Mouse (Mus musculus): ENCODE measurements at regions not wholly inside any gene's neighbourhood (a gene's known extent, or its start where the extent isn't known, plus 50 kb on each side); places are given as distances from the start of the nearest gene placed in this dataset.

- WGBS, result 32% methylated on average over 13 of the region's 13 CpGs
- H3K9me3 ChIP-seq, result no peaks in the 10 kb centered on the region
- H3K36me3 ChIP-seq, result no peaks in the 10 kb centered on the region
- H3K9ac ChIP-seq (replicated peaks), result no peak overlapping the region
- no peak overlapping the region for H3K4me2 ChIP-seq (replicated peaks)
- no peak overlapping the region for H3K27ac ChIP-seq
- H3K4me3 ChIP-seq (replicated peaks), result no peak overlapping the region
- 0 out of 2 replicates have a peak, but pooled peaks have one; percentile 34 for ATAC-seq
- peaks cover 8% of the 10 kb centered on the region for H3K4me1 ChIP-seq (replicated peaks)
- H3K27me3 ChIP-seq, result no peaks in the 10 kb centered on the region
Measured at GRCm38 (mm10) chr8:88417307-88418095, 55.5 kb upstream of the Brd7 start.

GRCm38 (mm10) chr8:88423264-88423663 is 61.3 kb upstream of the Brd7 start:
- H3K4me1 ChIP-seq (replicated peaks), result no peaks in the 10 kb centered on the region
- no peaks in the 10 kb centered on the region for H3K9me3 ChIP-seq
- no peaks in the 10 kb centered on the region for H3K36me3 ChIP-seq
- no peak overlapping the region for H3K4me3 ChIP-seq (replicated peaks)
- no peak overlapping the region for H3K9ac ChIP-seq (replicated peaks)
- WGBS, result 90% methylated on average over 2 of the region's 2 CpGs
- no peak overlapping the region for H3K4me2 ChIP-seq (replicated peaks)
- H3K27me3 ChIP-seq, result no peaks in the 10 kb centered on the region
- ATAC-seq, result no peak
- H3K27ac ChIP-seq, result no peak overlapping the region

GRCm38 (mm10) chr8:88428560-88428959 is 66.6 kb upstream of the Brd7 start:
- H3K9ac ChIP-seq (replicated peaks), result no peak overlapping the region
- no peaks in the 10 kb centered on the region for H3K27me3 ChIP-seq
- no peaks in the 10 kb centered on the region for H3K4me1 ChIP-seq (replicated peaks)
- no peaks in the 10 kb centered on the region for H3K9me3 ChIP-seq
- 76% methylated on average over 5 of the region's 5 CpGs for WGBS
- no peak overlapping the region for H3K4me2 ChIP-seq (replicated peaks)
- no peak overlapping the region for H3K27ac ChIP-seq
- no peaks in the 10 kb centered on the region for H3K36me3 ChIP-seq
- ATAC-seq, result no peak
- H3K4me3 ChIP-seq (replicated peaks), result no peak overlapping the region

DNA sequence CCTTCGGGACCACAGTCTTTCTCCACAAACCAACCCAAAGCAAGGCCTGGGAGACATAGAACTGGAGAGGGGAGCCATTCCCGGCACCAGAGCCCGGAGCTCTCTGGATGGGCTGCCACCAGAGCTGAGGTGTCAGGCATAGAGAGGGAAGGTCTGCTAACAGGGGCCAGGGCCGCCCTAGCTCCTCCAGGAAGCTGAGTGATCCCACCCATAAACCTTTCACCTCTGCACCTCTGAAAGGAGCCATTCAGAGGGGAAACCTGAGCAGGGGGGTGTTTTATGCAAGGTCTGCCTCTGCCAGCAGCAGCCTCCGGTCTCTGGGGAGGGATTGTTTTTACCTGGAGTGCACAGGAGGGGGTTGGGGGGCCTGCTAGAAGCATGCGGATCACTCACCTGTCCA is 69.4 kb upstream of the Brd7 start:
- Histone ChIP-seq H3K4me3 (replicated peaks) (no peak overlapping the region), H3K27me3 (no peaks in the 10 kb centered on the region), H3K9ac (replicated peaks) (no peak overlapping the region), H3K27ac (no peak overlapping the region), H3K4me1 (replicated peaks) (no peaks in the 10 kb centered on the region), H3K36me3 (no peaks in the 10 kb centered on the region), H3K4me2 (replicated peaks) (no peak overlapping the region), H3K9me3 (no peaks in the 10 kb centered on the region)
- 69% methylated on average over 6 of the region's 6 CpGs for WGBS
- ATAC-seq, result no peak

- H3K27ac ChIP-seq, result no peak overlapping the region
- no peaks in the 10 kb centered on the region for H3K9me3 ChIP-seq
- peaks cover 17% of the 10 kb centered on the region for H3K27me3 ChIP-seq
- H3K36me3 ChIP-seq, result no peaks in the 10 kb centered on the region
- H3K9ac ChIP-seq (replicated peaks), result no peak overlapping the region
- no peak overlapping the region for H3K4me3 ChIP-seq (replicated peaks)
- no peak overlapping the region for H3K4me2 ChIP-seq (replicated peaks)
- no peak for ATAC-seq
- 92% methylated on average over 2 of the region's 2 CpGs for WGBS
- H3K4me1 ChIP-seq (replicated peaks), result peaks cover 17% of the 10 kb centered on the region
Measured at GRCm38 (mm10) chr8:88435686-88436085, 73.7 kb upstream of the Brd7 start.

DNA sequence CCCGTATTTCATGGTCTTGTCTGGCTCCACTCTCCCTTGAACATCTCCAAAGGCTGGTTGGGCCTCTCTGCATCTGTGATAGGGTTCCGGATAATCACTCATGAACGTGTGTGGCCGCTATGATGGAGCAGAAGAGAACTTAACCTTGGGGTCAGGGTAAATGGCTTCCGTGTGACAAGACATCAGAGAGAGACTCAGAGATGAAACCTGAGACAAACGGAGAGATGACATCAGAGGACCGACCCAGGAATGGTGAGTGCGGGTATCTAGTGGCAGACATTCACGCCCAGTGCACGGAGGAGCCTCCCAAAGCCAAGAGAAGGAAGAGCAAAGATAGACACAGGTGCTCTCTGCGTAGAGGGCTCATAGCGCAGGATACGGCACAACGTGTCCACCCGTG is 78.2 kb upstream of the Brd7 start:
- Histone ChIP-seq H3K4me1 (replicated peaks) (peaks cover 17% of the 10 kb centered on the region), H3K27me3 (peaks cover 17% of the 10 kb centered on the region), H3K27ac (no peak overlapping the region), H3K9ac (replicated peaks) (no peak overlapping the region), H3K4me3 (replicated peaks) (no peak overlapping the region), H3K36me3 (no peaks in the 10 kb centered on the region), H3K9me3 (no peaks in the 10 kb centered on the region), H3K4me2 (replicated peaks) (no peak overlapping the region)
- ATAC-seq, result no peak
- 86% methylated on average over 15 of the region's 15 CpGs for WGBS

DNA sequence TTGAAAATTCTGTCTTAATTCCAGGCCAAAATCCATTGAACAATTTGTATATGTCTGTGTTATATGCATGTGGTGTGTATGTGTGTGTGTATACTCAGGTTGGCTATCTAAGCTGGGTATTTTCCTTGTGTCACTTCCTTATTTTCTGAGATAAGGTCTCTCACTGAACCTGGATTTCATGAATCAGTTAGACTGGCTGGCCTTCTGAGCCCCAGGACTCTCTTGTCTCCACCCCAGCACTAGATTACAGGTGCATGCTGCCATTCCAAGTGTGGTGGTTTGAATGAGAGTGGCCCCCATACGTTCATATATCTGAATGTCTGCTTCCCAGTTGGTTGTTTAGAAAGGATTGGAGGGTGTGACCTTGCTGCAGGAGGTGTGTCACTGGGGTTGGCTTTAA is 77.8 kb upstream of the Nkd1 start:
- no peak overlapping the region for H3K4me3 ChIP-seq (replicated peaks)
- H3K9ac ChIP-seq (replicated peaks), result no peak overlapping the region
- H3K4me1 ChIP-seq (replicated peaks), result peaks cover 19% of the 10 kb centered on the region
- H3K27me3 ChIP-seq, result peaks cover 9% of the 10 kb centered on the region
- no peaks in the 10 kb centered on the region for H3K9me3 ChIP-seq
- H3K27ac ChIP-seq, result no peak overlapping the region
- no peak for ATAC-seq
- 55% methylated on average over 1 of the region's 1 CpGs for WGBS
- no peak overlapping the region for H3K4me2 ChIP-seq (replicated peaks)
- no peaks in the 10 kb centered on the region for H3K36me3 ChIP-seq

GRCm38 (mm10) chr8:88447406-88447805 is 73.7 kb upstream of the Nkd1 start:
- Histone ChIP-seq H3K9ac (replicated peaks) (no peak overlapping the region), H3K4me1 (replicated peaks) (peaks cover 52% of the 10 kb centered on the region), H3K36me3 (no peaks in the 10 kb centered on the region), H3K9me3 (no peaks in the 10 kb centered on the region), H3K4me2 (replicated peaks) (0 out of 2 replicates have a peak overlapping the region, but pooled peaks have one; percentile 16), H3K4me3 (replicated peaks) (no peak overlapping the region), H3K27ac (peak overlapping the region; percentile 70), H3K27me3 (peaks cover 15% of the 10 kb centered on the region; the same call in 1 of the 2 replicates)
- ATAC-seq, result peak; percentile 60
- 44% methylated on average over 6 of the region's 6 CpGs for WGBS

DNA sequence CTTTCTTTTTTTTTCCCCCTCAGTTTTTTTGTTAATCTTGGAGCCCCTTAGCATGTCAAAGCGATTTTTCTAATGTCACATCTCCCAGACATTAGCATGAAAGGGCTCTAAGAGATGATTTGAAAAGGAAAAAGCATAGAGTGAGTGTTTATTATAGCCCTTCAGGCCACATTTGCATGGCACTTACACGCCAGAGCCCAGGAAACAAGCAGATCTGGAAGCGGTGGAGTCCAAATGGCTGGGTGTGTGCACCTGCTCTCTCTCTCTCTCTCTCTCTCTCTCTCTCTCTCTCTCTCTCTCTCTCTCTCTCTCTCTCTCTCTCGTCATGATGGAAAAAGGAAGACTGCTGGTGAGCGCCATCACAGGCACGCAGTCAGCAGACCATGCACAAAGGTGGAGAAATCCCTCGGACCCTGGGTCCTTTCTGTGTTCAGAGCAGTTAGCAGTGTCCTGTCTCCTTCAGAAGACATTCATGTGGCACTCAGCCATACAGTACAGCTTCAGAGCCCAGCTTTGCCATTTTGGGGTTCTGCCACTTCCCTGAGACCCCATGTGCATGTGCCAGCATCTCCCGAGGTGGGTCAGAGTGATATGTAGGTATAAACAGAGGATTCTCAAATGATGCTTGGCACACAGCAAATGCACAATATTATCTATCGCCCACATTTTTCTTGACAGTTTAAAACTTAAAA is 73.2 kb upstream of the Nkd1 start:
- Histone ChIP-seq H3K4me3 (replicated peaks) (no peak overlapping the region), H3K9me3 (no peaks in the 10 kb centered on the region), H3K27me3 (peaks cover 21% of the 10 kb centered on the region), H3K4me1 (replicated peaks) (peaks cover 52% of the 10 kb centered on the region), H3K27ac (peak overlapping the region; percentile 70), H3K9ac (replicated peaks) (no peak overlapping the region), H3K4me2 (replicated peaks) (no peak overlapping the region), H3K36me3 (no peaks in the 10 kb centered on the region)
- 60% methylated on average over 8 of the region's 9 CpGs for WGBS
- ATAC-seq, result peak; percentile 21; the same call in 1 of the 2 replicates

DNA sequence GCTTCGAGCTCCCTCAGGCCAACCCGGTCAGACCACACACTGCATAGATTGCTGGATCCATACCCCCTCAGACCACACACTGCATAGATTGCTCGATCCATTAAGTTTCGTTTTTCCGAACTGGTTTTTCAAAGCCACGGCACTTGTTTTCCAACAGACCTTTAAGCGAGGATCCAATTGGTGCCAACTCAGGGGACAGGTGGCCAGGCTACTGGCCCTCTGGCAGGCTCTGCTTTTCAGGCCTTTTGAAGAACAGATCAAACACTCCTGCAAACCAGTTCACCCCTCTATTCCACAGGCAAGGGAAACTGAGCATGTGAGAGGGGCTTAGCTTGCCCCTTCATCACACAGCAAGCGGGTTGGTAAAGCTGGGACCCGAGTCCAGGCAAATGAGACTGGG is 72.2 kb upstream of the Nkd1 start:
- H3K4me1 ChIP-seq (replicated peaks), result peaks cover 61% of the 10 kb centered on the region
- H3K27ac ChIP-seq, result no peak overlapping the region
- no peaks in the 10 kb centered on the region for H3K9me3 ChIP-seq
- no peak for ATAC-seq
- H3K4me2 ChIP-seq (replicated peaks), result no peak overlapping the region
- peaks cover 25% of the 10 kb centered on the region for H3K27me3 ChIP-seq
- 91% methylated on average over 9 of the region's 9 CpGs for WGBS
- H3K9ac ChIP-seq (replicated peaks), result no peak overlapping the region
- H3K4me3 ChIP-seq (replicated peaks), result no peak overlapping the region
- no peaks in the 10 kb centered on the region for H3K36me3 ChIP-seq

DNA sequence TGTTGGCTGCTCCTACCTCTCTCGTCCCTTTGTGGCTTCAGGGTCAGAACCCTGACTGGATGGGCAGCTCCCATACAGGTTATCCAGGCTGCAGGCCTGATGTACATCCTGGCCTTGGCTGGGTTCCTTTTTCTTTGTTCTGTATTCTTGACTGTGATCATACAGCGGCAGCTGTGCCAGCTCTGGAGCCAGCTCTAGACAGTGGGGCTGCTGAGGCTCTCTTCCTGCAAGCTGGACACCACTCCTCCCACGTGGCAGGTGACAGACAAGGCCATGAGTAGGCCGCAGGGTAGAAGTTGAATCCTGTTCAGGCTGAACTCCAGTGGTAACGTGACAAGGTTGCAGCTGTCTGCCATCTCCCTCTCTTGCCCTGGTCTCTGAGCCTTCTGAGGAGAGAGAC is 71.6 kb upstream of the Nkd1 start:
- Histone ChIP-seq H3K4me2 (replicated peaks) (no peak overlapping the region), H3K27ac (no peak overlapping the region), H3K4me1 (replicated peaks) (peaks cover 64% of the 10 kb centered on the region), H3K27me3 (peaks cover 25% of the 10 kb centered on the region), H3K4me3 (replicated peaks) (no peak overlapping the region), H3K9ac (replicated peaks) (no peak overlapping the region), H3K9me3 (no peaks in the 10 kb centered on the region), H3K36me3 (no peaks in the 10 kb centered on the region)
- no peak for ATAC-seq
- WGBS, result 79% methylated on average over 5 of the region's 5 CpGs

GRCm38 (mm10) chr8:88450864-88451657 is 70.1 kb upstream of the Nkd1 start:
- Histone ChIP-seq H3K4me3 (replicated peaks) (no peak overlapping the region), H3K27ac (peak overlapping the region; percentile 10; the same call in 1 of the 2 replicates), H3K36me3 (no peaks in the 10 kb centered on the region), H3K9ac (replicated peaks) (no peak overlapping the region), H3K9me3 (no peaks in the 10 kb centered on the region), H3K27me3 (peaks cover 25% of the 10 kb centered on the region), H3K4me1 (replicated peaks) (peaks cover 76% of the 10 kb centered on the region), H3K4me2 (replicated peaks) (peak overlapping the region; percentile 33)
- 2% methylated on average over 26 of the region's 26 CpGs for WGBS
- no peak for ATAC-seq

All from midbrain, embryonic 13.5 days (tissue).